In genomic region chr4:137324926-137325325, GRCm38 (mm10) we compare ENCODE assay signal across 22 mouse cellular contexts. TPM values are rescaled to one million over a fixed set of nuclear protein-coding genes. Genes with fewer than 3 reads are reported as not detected.
DNase-seq lines count a peak whose midpoint lies in the region; TF ChIP-seq lines count a peak whose summit lies in the region.
"Had no signal": no experiment of that assay in that cellular context is flagged by ENCODE, and none has a peak within 500 bp of the region (broad histone marks: within the 10 kb centered on the region; RNA-seq: fewer than 3 reads in every experiment).

No protein-coding gene starts in this region.

- H3K4me3 ChIP-seq in embryonic fibroblast, embryonic 13.5 days (ENCODE audit: insufficient read depth, low read length) = no peak overlapping the region
- H3K4me3 ChIP-seq: embryonic facial prominence, embryonic 10.5 days; embryonic facial prominence, embryonic 12.5 days; erythroblast, embryonic 14.5 days; forebrain, embryonic 13.5 days; forebrain, embryonic 15.5 days had no signal

- DNase-seq in heart, adult 11 months = peak; percentile 84
- DNase-seq in heart, postnatal 10 days = no peak
- DNase-seq in frontal cortex, postnatal 25 days (ENCODE audit: low spot score in 2 of 2) = no peak
- DNase-seq in gastrocnemius, postnatal 14 days = no peak
- DNase-seq: adrenal gland, adult 8-10 months; adrenal gland, postnatal 14 days; adrenal gland, postnatal 36 days; B cell, adult 2 months; cerebellum, adult 11-12 months; cerebellum, adult 2 months; cerebellum, adult 9-10 months; cerebellum, postnatal 10 days; cerebellum, postnatal 25 days; forebrain, postnatal 0 days had no signal

- intact Hi-C loops in heart, postnatal 10 days (cut with DNase I) = no loop called here
- intact Hi-C loops in gastrocnemius, postnatal 14 days (cut with DNase I; ENCODE audit: low total_unique reads) = no loop called here

- H3K27ac ChIP-seq in embryonic fibroblast, embryonic 13.5 days (ENCODE audit: insufficient read depth, low read length) = peak overlapping the region; percentile 41
- H3K27ac ChIP-seq: embryonic facial prominence, embryonic 10.5 days; embryonic facial prominence, embryonic 12.5 days; forebrain, embryonic 13.5 days; forebrain, embryonic 15.5 days had no signal

- no peak for TF ChIP-seq POLR2A in embryonic fibroblast, embryonic 13.5 days (IDR thresholded peaks at IDR 0.05; ENCODE audit: low read depth, low read length)

- peaks cover 6% of the 10 kb centered on the region for H3K4me1 ChIP-seq in embryonic fibroblast, embryonic 13.5 days (ENCODE audit: control insufficient read depth, insufficient read depth, low read length)
- H3K4me1 ChIP-seq: embryonic facial prominence, embryonic 10.5 days; embryonic facial prominence, embryonic 12.5 days; forebrain, embryonic 13.5 days; forebrain, embryonic 15.5 days had no signal

- TF ChIP-seq CTCF in embryonic fibroblast, embryonic 13.5 days (IDR thresholded peaks at IDR 0.05; ENCODE audit: borderline replicate concordance, insufficient read depth, low read length) = no peak

RNA-seq across cellular contexts. Expression of gene Cdc42, which starts 32.6 kb away (rescaled TPM):
- total RNA-seq in heart, postnatal 10 days (2021) = 100 to 1,000 TPM; 245 to 270 TPM
- 576 and 580 TPM in 2 replicates for polyA plus RNA-seq in embryonic fibroblast, embryonic 13.5 days (2011; ENCODE audit: insufficient read length, low read depth, missing spikeins)
- total RNA-seq in gastrocnemius, postnatal 14 days (2021) = 100 to 1,000 TPM; 200 to 210 TPM

RNA-seq across cellular contexts. Expression of gene Wnt4, which starts 47.6 kb away (rescaled TPM):
- total RNA-seq in heart, postnatal 10 days (2021) = under 1 TPM; 0.48 to 0.84 TPM
- 2.2 and 4.7 TPM in 2 replicates for polyA plus RNA-seq in embryonic fibroblast, embryonic 13.5 days (2011; ENCODE audit: insufficient read length, low read depth, missing spikeins)
- total RNA-seq in gastrocnemius, postnatal 14 days (2021) = 1 to 10 TPM; 6.4 to 8.8 TPM
- total RNA-seq: CH12.LX had no signal
- polyA plus RNA-seq: G1E had no signal
